Mouse (Mus musculus) liver (tissue): ENCODE results near the gene Wdr90.

Experiments used
- DNase-seq: peaks from one replicate; pipeline ENCODE4 v3.0.0-alpha.2; 2020; ENCODE audit warnings: mixed read lengths

Wdr90 gene

GRCm38 (mm10) chr17:25860832-25861703, at the start of gene Wdr90:
Gene Wdr90, minus strand, starts transcription at chr17:25861501.
- DNase-seq = peak; percentile 88

GRCm38 (mm10) chr17:25907640-25908039, 46.3 kb upstream of the Wdr90 start:
- no peak for DNase-seq

GRCm38 (mm10) chr17:25903061-25903460, 41.8 kb upstream of the Wdr90 start:
- DNase-seq = no peak

- DNase-seq = no peak
These were observed 38.9 kb upstream of the Wdr90 start for GRCm38 (mm10) chr17:25900193-25900592.

- no peak for DNase-seq
These were observed 34.6 kb upstream of the Wdr90 start for GRCm38 (mm10) chr17:25895891-25896290.

GRCm38 (mm10) chr17:25895415-25895814, 34.1 kb upstream of the Wdr90 start:
- DNase-seq = no peak

GRCm38 (mm10) chr17:25893975-25894617, 32.8 kb upstream of the Wdr90 start:
- peak; percentile 76 for DNase-seq

GRCm38 (mm10) chr17:25888837-25889236, 27.5 kb upstream of the Wdr90 start:
- no peak for DNase-seq

- no peak for DNase-seq
These were observed 26.2 kb upstream of the Wdr90 start for GRCm38 (mm10) chr17:25887467-25887866.

GRCm38 (mm10) chr17:25886806-25887205, 25.5 kb upstream of the Wdr90 start:
- no peak for DNase-seq

GRCm38 (mm10) chr17:25885636-25886035, 24.3 kb upstream of the Wdr90 start:
- peak; percentile 44 for DNase-seq

- DNase-seq = no peak
These were observed 22.5 kb upstream of the Wdr90 start for GRCm38 (mm10) chr17:25883824-25884223.

- no peak for DNase-seq
These were observed 22.0 kb upstream of the Wdr90 start for GRCm38 (mm10) chr17:25883268-25883667.

GRCm38 (mm10) chr17:25882306-25882705, 21.0 kb upstream of the Wdr90 start:
- peak; percentile 54 for DNase-seq

GRCm38 (mm10) chr17:25881691-25882090, 20.4 kb upstream of the Wdr90 start:
- DNase-seq = no peak

GRCm38 (mm10) chr17:25880913-25881641, 19.8 kb upstream of the Wdr90 start:
- DNase-seq = no peak

GRCm38 (mm10) chr17:25880196-25880910, 19.1 kb upstream of the Wdr90 start, which contains the start of gene Wfikkn1:
Gene Wfikkn1, minus strand, starts transcription at chr17:25880858.
- peak; percentile 55 for DNase-seq

GRCm38 (mm10) chr17:25879750-25880149, 18.4 kb upstream of the Wdr90 start:
- DNase-seq = no peak

GRCm38 (mm10) chr17:25879261-25879660, 18.0 kb upstream of the Wdr90 start:
- DNase-seq = peak; percentile 39

GRCm38 (mm10) chr17:25878611-25879180, 17.4 kb upstream of the Wdr90 start:
- DNase-seq = no peak

- no peak for DNase-seq
These were observed 16.7 kb upstream of the Wdr90 start for GRCm38 (mm10) chr17:25877741-25878610.
